Mouse (Mus musculus) cerebellum, adult 2 months (tissue): Measurements from ENCODE around the gene Pfn1. TPM values are rescaled to one million over a fixed set of nuclear protein-coding genes. Genes with fewer than 3 reads are reported as not detected.
A peak's percentile ranks its signal among the peaks of the same experiment; 100 is the strongest.

Source experiments
- DNase-seq, 2 experiments: peaks; one replicate each; pipeline ENCODE4 v3.0.0; 2021
- H3K27ac ChIP-seq: fragments of 200-500 bp; 2 replicates; pipeline ENCODE4 v1.5.1; 2012; ENCODE audit warnings: low read length, control low read depth, inconsistent platforms; ENCODE audit not compliant: insufficient read depth
- H3K27me3 ChIP-seq: fragments of 200-500 bp; 2 replicates; pipeline ENCODE4 v1.6.1; 2012; ENCODE audit warnings: inconsistent platforms, mild to moderate bottlenecking, low read length, moderate library complexity; ENCODE audit not compliant: control insufficient read depth, insufficient read depth
- H3K4me1 ChIP-seq: fragments of 200-500 bp; 2 replicates; pipeline ENCODE4 v1.6.1; 2011; ENCODE audit warnings: low read length; ENCODE audit not compliant: control insufficient read depth, insufficient read depth
- H3K4me3 ChIP-seq: fragments of 200-500 bp; replicated peaks from 2 replicates; pipeline ENCODE3; 2011; ENCODE audit warnings: mild to moderate bottlenecking, low read depth, low read length, control low read depth; ENCODE audit not compliant: insufficient read depth
- CTCF ChIP-seq: fragments of 200-500 bp; IDR thresholded peaks from 2 replicates; pipeline ENCODE4 v1.5.1; 2011; ENCODE audit warnings: low read depth, mild to moderate bottlenecking, control low read depth, low read length, moderate library complexity, borderline replicate concordance; ENCODE audit not compliant: insufficient read depth
- POLR2A ChIP-seq: fragments of 200-500 bp; IDR thresholded peaks from 2 replicates; pipeline ENCODE4 v1.6.1; 2011; ENCODE audit warnings: low read length, control low read depth, borderline replicate concordance; ENCODE audit not compliant: insufficient read depth
- WGBS: fragments of 180-500 bp; shearing (Covaris S2); methylation state at CpG from one replicate; pipeline ENCODE4 v1.1.7; 2018; 5-methylcytosine and 5-hydroxymethylcytosine counted together
- polyA plus RNA-seq: library from polyadenylated mRNA; depleted of rRNA; stranded (reverse); fragments of >200 nt; gene quantifications from 2 replicates; pipeline ENCODE4 v1.2.3, GENCODE M21; 2012; rRNA removed

Pfn1 gene
- polyA plus RNA-seq, result 289 and 305 TPM in 2 replicates

DNA sequence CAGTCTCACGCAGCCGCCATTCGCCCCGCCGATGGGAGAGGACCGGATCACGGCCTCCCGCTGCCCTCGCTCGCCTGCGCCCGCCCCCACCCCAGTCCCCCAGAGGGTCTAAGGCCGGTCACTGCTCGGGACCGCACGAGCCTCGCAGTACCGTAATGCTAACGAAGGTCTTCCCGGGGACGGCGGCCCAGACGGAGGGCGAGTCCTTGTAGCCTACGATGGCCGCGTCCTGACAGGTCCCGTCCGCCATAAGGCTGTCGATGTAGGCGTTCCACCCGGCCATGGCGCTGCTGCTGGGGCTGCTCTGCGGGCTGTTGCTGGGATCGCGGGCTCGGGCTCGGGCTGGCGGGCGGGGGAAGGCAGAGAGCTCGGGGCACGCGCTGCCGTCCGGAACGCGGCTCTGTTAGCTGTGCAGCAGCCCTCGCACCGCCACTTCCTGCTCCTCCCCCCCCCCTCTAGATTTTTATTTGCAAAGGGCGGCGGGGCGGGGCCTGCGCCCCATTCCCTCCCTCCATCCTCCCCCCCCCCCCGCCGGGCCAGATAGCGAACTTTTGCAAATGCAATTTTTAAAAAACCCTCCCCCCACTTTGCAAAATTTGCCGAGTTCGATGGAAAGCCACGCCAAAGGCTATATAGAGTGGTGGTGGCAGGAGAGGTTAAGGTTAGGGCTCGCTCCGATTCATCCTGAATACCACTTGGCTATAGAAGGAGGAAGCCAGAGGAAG lies at the start of gene Pfn1:
Gene Pfn1, minus strand, starts transcription at position 447 of the 725 bp plus-strand sequence.
- Histone ChIP-seq H3K27me3 (no peaks in the 10 kb centered on the region), H3K4me3 (peak within 1 kb of the TSS; percentile 99), H3K4me1 (peaks cover 10% of the 10 kb centered on the region), H3K27ac (peak within 1 kb of the TSS; percentile 98)
- TF ChIP-seq CTCF (no peak), POLR2A (peak; percentile 58)
- DNase-seq, result peak; percentile 80 to 81
- WGBS, result under 1% methylated on average over 61 of the region's 61 CpGs

GRCm38 (mm10) chr11:70702781-70703180 lies 48.3 kb upstream of the Pfn1 start:
- no peak for DNase-seq
- Histone ChIP-seq H3K4me3 (no peak overlapping the region), H3K4me1 (peaks cover 10% of the 10 kb centered on the region), H3K27me3 (no peaks in the 10 kb centered on the region), H3K27ac (no peak overlapping the region)
- TF ChIP-seq CTCF, result no peak
- TF ChIP-seq POLR2A, result no peak
- 8% methylated on average over 6 of the region's 6 CpGs for WGBS

DNA sequence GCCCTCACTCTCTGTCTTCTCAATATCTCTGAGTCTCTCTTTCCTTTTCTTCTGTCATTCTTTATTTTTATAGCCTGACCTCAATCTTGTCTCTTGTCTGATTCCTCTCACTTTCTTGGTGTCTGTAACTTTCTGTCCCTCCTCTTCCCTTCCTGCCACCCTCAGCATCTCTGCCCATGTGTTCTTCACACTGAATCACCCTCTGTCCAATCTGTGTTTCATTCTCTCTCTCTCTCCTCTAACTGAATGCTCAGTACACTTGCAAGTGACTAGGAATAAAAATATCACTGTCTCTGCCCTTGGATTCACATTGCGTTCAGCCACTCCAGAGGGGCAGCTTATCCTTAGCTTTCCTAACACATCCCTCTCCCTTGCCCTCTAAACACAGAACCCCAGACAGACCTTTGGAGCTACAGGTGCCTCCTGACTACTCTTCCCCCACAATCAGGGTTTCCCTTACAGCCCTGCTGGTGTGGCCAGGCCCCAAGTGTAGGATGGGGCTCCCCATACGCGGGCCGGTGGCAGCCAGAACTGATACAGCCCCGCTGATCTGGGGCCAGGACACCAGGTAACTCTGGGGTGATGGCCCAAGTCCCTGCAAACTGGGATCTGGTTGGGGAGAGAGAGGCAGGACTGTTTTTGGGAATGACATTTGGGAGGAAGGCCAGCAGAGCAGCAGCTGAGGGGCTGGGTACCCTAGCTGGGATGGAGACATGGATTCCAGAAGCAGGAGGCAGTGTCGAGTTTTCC lies 47.7 kb upstream of the Pfn1 start:
- no peak for DNase-seq
- peaks cover 10% of the 10 kb centered on the region for H3K4me1 ChIP-seq
- WGBS, result 37% methylated on average over 6 of the region's 6 CpGs
- TF ChIP-seq POLR2A, result no peak
- TF ChIP-seq CTCF, result no peak
- H3K27me3 ChIP-seq, result no peaks in the 10 kb centered on the region
- H3K4me3 ChIP-seq, result peak overlapping the region; percentile 7
- no peak overlapping the region; the same call in 1 of the 2 replicates for H3K27ac ChIP-seq

DNA sequence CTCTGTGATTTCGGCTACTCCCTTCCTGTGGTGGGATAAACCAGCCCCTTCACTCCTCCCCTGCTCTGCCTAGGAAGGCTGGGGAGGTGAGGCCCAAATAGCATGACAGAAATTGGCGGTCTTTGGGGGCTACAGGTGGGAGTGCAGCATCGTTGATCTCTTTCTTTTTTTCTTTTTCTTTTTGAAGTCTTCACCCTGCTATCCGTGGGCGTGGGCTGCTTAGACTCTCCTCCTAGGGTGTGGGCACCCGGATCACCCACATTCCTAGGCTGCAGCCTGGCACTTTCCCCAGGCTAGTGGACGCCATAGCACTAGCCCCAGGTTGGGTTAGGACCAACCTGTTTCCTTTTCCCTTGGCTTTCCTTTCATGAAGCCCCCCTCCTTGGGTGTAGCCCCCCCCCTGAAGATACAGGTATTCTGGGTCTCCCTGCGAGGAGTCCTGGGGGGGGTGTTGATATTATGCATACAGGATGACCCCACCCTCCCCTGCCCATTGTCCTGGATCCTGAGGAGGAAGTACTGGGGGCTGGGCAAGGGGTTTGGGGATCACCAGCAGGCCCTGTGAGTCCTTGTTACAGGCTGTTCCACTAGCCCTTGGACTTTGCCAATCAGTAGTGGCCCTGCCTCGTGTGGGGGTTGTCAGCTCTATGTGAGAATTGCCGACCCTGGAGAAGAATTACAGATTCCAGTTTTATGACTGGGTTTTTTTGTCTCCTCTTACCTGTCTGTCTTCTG lies 46.9 kb upstream of the Pfn1 start:
- DNase-seq, result peak in 1 of 2 experiments; percentile 29
- peak overlapping the region; percentile 35; the same call in 1 of the 2 replicates for H3K27ac ChIP-seq
- peak overlapping the region; percentile 63 for H3K4me3 ChIP-seq
- peaks cover 10% of the 10 kb centered on the region for H3K4me1 ChIP-seq
- TF ChIP-seq CTCF, result no peak
- TF ChIP-seq POLR2A, result no peak
- no peaks in the 10 kb centered on the region for H3K27me3 ChIP-seq
- 11% methylated on average over 10 of the region's 10 CpGs for WGBS

DNA sequence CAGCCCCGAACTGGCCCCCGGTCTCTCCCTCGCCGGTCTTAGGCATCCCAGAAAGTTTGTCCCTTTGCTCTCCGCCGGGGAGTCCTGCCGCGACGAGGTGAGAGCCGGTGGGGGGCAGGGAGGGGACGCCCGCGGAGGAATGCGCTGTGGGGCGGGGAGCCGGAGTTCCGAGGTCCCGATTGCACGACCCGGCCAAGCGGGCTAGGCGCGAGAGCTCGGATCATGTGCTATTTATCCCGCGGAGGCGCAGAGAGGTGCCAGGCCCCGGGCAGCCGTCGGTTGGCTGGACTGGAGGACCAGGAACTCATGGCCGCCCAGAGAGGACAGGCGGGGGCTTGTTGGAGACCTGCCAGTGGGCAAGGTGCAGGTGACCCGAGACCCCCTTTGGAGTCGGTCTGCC lies 46.2 kb upstream of the Pfn1 start:
- H3K4me1 ChIP-seq, result peaks cover 10% of the 10 kb centered on the region
- H3K27me3 ChIP-seq, result no peaks in the 10 kb centered on the region
- under 1% methylated on average over 34 of the region's 34 CpGs for WGBS
- TF ChIP-seq CTCF, result no peak
- TF ChIP-seq POLR2A, result no peak
- H3K4me3 ChIP-seq, result peak overlapping the region; percentile 63
- H3K27ac ChIP-seq, result peak overlapping the region; percentile 35; the same call in 1 of the 2 replicates
- DNase-seq, result peak; percentile 70 to 75

- no peaks in the 10 kb centered on the region for H3K27me3 ChIP-seq
- peaks cover 10% of the 10 kb centered on the region for H3K4me1 ChIP-seq
- TF ChIP-seq CTCF (no peak), POLR2A (peak; percentile 95)
- H3K4me3 ChIP-seq, result peak within 1 kb of the TSS; percentile 85
- peak within 1 kb of the TSS; percentile 90 for H3K27ac ChIP-seq
- WGBS, result 1% methylated on average over 69 of the region's 69 CpGs
- peak; percentile 94 to 98 for DNase-seq
These were observed 45.5 kb upstream of the Pfn1 start, which contains the start of the genes Inca1 and Kif1c for GRCm38 (mm10) chr11:70699722-70700556. Gene Inca1 (minus strand): TSS chr11:70700155. Gene Kif1c (plus strand): TSS chr11:70700548.
